Mouse (Mus musculus) bone marrow macrophage, adult 2 months (primary cell): ENCODE results near the gene Rbpms2.

Experiments used
- CTCF ChIP-seq: IDR thresholded peaks from 2 replicates; pipeline ENCODE4 v1.5.1; 2012; ENCODE audit warnings: low read depth, mild to moderate bottlenecking, low read length, moderate library complexity
- POLR2A ChIP-seq: IDR thresholded peaks from 2 replicates; pipeline ENCODE4 v1.6.1; 2012; ENCODE audit warnings: mild to moderate bottlenecking, low read depth, low read length, borderline replicate concordance

- TF ChIP-seq CTCF (no peak), POLR2A (no peak)
These were observed 49.8 kb downstream of the Rbpms2 start for GRCm38 (mm10) chr9:65679181-65679761.
